Mouse (Mus musculus) MEL-GATA-1-ER (cell line): Measurements from ENCODE around the gene Inha.

Source experiments
- DNase-seq: peaks from one replicate; pipeline ENCODE4 v3.0.0-alpha.2; 2012; ENCODE audit warnings: low read depth; ENCODE audit errors: extremely low read depth

Inha gene

DNA sequence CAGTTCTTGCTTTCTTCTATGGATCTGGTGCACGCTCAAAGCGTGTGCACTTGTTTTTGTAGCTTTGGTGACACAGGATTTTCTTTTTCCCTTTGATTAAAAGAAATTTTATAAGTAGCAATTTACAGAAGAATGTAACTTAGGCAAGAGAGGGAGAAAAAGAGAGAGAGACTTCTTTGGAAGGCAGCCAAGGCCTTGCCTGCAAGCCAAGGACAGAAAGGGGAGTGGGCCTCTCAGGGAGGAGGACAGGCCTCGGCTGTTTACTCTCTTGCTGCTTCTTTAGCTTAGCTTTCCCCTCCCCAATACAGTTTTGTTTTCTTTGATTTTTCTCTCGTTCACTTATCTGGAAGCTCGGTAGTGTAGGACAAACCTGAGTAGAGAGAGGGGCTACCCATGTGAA, 12.7 kb downstream of the Inha start:
- DNase-seq, result no peak

DNA sequence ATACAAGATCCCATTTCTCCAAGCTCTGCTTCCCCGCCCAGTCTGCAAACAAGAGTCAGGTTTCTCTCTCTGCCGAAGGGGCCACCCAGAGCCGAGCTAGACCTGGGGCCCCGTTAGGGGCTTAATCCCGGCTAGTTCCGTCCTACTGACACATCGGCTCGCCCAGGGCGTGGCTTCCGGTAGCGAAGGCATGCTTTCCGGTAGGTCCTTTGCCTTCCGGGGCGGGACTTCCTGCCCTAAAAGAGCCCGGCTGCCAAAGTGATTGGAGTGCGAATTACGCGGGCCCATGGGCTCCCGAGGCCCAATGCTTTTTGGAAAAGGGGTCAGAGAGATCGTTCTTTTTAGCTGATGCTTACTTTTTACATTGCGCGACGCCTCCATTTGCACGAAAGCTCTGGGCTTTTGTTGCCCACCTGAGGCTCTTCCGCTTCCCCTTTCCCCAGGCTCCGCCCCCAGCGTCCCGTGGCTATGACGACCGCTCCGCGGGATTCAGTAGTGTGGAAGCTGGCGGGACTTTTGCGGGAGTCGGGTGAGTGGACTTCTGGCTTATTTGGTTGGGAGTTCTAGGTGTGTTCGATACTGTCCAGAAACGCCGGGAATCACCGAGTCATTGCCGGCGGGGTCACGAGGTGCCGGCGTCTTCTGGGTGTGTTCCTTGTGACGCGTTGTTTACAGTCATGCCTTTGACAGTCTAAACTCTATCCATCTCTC, 14.6 kb downstream of the Inha start, which contains the start of gene Stk11ip:
Gene Stk11ip, plus strand, starts transcription at position 209 of the 711 bp plus-strand sequence.
- DNase-seq, result peak; percentile 89

DNA sequence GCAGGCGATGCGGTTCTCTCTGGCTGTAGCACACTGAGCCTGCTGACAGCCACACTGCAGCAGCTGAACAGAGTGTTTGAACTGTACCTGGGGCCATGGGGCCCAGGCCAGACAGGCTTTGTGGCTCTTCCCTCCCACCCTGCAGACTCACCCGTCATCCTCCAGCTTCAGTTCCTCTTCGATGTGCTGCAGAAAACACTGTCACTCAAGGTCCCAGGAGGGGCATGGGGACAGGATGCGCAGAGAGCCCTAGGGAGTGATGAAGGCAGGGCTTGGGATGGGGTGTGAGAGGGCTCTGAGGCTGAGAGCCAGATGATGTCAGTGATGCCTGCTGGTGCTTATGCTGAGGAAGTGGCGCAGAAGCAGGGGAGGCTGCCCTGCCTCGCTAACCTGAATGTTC, 17.8 kb downstream of the Inha start:
- DNase-seq, result no peak

DNA sequence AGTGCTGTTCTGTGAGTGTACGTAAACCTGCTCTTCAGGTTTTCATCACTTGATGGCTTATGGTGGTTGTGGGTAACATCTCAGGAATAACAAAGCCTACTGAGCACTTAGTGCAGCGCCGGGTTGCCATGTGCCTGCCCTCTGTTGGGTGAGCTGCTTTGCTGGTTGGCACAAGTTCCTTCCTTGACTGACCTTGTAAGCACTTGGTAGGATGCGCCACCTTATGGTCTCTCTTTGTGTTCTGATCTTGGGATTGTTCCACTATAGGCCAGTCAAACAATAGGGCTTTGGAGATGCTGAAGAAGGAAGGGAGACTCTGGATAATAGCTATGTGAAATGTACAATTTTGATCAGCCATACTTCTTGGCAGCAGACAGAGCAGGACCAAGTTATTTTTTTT, 23.7 kb downstream of the Inha start:
- DNase-seq, result no peak

DNA sequence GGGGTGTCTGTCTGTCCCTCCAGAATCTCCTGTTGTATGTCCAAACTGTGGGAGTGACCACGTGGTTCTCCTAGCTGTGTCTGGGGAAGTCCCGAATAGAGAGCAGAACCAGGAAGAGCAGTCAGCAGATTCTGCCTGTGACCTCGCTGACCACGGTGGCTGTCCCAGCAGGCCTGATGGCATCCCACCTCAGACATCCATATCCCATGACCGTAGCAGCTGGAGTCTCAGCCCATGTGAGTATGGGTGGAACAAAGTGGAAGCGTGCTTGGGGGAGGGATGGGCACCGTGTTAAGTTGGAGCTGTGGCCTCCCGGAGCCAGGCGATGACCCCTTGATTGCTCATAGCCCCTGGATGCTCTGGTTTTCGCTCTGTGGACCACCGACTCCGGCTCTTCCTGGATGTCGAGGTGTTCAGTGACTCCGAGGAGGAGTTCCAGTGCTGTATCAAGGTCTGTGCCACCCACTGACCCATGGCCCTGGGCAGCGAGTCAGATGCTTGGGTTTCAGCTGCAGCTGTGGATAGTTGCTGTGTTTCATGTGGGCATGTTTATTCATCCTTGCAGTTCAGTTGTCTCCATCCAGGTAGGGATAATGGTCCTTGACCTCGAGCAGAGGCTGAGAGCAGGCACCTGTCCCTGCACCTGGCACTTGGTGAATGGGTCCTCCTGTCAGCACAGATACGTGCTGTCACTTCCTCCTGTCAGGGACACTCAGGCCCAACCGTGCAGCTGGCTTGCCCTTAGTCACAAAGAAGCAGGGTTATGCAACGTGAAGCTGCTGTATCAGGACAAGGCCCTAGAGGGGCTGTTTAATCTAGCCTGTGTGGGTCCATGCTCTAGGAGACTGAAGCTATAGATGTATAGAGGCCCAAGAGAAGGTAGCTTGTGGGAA, 25.6 kb downstream of the Inha start:
- no peak for DNase-seq

DNA sequence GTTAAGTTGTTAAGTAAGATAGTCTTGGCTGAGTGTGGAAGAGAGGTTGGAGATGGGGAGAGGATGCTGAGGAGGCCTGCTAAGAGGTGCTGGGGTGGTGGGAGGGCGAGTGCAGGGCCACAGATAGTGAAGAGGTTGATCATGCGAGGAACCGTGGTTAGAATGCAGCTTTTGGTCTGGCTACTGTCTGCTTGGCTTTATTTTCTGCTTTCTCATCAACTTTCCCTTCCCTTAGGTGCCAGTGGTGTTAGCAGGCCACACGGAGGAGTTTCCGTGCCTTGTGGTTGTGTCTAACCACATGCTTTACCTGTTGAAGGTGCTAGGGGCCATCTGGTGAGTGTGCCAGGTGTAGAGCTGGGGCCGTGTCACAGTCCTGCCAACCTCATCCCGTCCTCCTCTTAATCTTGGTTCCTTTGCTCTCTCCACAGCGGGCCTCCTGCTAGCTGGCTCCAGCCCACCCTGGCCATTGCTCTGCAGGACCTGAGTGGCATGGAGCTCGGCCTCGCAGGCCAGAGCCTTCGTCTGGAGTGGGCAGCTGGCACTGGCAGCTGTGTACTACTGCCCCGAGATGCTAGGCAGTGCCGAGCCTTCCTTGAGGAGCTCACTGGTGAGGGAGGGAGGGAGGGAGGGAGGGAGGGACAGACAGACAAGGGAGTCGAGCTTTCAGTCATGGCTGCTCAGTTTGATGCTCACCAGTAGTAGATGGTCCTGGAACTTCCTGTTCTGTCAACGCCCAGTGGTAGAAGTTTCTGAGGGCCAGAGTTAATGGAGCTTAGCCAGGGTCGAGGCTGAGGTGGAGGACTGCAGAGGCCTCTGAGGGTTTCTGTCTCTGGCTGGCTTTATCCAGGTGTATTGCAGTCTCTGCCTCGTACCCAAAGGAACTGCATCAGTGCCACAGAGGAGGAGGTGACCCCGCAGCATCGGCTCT, 26.7 kb downstream of the Inha start:
- DNase-seq, result no peak

DNA sequence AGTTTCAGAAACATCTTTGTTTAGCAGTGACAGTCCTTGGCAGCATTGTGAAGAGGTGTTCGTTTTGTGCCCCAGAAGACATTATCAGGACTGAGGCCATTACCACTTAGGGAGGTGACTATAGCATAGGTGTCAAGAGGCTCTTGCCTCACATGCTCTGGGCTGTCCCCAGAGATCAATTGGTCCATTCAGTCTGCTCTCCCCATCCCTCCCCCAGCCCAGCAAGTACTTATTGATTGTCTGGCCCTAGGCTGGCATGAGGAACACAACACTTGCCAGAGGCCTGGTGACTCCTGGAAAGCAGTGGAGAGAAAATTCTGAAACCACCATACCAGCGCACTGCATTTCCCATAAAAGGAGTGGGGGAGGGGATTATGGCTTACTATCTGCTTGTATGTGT, 30.7 kb downstream of the Inha start:
- no peak for DNase-seq

DNA sequence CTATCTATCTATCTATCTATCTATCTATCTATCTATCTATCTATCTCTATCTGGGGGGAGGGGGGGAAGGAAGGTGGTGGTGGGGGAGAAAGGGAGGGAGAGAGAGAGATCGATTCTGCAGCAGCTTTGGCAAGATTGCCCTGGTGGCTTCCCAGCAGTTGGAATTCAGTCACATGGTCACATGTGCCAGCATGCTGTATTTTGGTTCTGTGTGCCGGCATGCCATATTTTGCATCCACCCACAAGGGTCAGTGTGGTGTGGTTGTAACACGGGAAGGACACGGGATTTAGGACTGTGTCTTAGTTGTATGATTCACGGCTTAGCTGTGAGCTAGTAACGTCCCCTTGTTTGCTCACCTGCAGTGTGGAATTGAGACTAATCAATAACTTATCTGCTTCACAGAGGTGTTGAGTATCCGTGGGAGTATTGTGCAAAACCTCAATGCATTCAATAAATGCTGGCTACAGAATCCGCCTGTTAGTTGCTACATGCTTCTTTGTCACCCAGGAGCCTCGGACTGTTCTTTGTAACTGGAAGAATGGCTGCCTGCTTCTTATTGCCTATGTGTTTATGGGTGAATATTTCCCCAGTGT, 31.8 kb downstream of the Inha start:
- DNase-seq, result no peak

DNA sequence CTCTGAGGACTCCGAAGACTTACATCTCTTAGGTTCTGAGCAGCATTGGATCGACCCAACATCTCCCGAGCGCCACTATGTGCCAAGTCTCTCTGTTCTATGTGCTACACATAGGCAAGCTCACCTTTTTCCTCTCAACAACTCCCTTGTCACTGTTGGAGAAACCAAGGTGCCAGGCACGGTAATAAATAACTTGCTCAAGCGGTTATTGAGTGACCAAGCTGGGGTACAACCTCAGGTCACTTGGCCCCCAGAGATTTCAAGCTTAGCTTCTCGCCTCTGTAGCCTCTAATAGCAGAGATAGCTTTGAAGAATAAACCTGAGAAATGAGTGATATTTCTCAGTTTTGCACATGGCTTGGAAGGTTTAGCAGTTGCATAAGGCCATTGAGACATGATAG, 34.6 kb downstream of the Inha start:
- no peak for DNase-seq

DNA sequence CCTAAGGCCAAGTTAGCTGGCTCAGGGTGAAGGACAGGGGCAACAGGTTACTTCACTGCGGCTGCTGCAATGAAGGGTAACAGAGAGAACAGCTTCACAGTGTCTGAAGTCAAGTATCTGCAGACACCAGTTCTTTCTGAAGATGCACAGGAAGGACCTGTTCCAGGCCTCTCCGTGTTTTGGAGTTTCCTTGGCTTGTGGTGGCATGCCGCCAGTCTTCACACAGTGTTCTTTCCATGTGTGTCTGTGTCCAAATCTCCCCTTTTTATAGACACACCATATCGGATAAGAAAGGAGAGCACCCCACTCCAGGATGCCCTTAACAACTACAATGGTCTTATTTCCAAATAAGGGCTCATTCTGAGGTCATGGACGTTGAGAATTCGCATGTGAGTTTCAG, 37.5 kb downstream of the Inha start:
- no peak for DNase-seq

DNA sequence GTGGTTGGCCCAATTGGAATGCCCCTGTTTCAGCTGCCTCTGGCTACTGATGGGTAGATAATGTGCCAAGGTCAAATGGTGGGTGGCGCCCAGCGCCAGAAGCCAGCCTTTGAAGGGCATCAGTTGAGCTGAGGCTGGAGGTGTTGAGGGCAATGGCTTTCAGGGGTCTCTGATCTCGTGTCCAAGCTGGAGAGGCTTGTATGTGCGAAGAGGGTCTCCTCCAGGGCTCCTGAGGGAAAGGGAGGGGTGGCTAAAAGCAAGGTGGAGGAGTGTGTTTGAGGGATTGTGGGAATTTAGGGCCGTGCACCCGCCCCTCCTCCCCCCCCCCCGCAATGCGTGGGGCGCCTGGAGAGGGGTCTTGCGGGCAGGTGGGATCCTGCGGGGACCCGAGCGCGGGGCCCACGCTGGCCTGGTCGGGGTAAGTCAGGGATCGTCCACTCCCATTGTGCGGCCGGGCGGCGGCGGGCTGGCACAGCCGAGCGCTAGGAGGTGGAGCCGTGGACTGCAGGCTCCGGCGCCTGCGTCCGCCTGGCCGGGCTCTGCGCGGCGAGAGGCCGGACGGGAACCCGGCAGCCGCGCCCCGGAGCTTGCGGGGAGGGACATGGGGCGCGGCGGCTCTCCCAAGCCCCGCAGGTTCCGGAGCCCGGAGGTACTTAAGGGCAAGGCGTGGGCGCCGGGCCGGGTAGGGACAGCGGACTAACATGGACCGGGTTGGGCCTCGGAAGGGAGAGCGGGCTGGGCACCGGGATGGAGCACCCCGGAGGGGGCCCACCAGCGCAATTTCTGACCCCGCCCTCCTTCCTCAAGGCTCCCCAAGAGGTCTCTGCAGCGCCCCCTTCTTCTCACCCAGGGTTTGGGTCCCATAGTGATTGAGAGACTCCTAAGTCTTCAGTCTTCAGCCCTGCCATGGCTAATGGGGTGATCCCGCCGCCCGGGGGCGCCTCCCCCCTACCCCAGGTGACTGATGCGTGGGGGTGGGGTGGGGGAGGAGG, 39.4 kb downstream of the Inha start, which contains the start of gene Slc4a3:
Gene Slc4a3, plus strand, starts transcription at position 302 of the 992 bp plus-strand sequence.
- no peak for DNase-seq

DNA sequence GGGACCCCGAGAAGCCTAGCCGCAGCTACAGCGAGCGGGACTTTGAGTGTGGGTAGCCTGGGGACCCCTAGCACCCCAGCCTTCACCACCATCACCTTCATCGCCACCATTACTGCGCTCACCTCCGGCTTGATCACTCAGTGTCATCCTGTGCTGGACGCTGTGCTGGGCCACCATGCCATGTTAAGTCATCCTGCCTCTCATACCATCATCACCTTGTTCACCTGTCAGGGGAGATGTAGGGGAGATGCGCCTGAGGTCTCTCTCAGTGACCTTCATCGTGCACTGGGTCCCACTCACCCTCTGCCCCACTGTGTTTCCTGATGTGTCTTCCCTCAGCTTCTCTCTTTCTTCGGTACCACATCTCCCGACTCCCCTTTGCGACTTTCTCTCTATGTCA, 40.5 kb downstream of the Inha start:
- no peak for DNase-seq

DNA sequence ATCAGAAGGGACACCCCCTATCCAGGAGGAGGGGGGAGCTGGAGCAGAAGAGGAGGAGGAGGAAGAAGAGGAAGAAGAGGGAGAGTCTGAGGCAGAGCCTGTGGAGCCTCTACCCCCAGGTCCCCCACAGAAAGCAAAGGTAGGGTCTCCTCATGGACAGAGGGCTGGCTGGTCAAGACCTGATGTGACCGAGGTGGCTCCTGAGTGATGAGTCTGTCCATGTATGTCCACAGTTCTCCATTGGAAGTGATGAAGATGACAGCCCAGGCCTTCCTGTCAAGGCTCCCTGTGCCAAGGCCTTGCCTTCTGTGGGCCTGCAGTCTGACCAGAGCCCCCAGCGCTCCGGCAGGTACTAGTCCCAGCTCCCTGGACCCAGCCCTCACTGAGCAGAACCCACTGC, 41.2 kb downstream of the Inha start:
- DNase-seq, result no peak

DNA sequence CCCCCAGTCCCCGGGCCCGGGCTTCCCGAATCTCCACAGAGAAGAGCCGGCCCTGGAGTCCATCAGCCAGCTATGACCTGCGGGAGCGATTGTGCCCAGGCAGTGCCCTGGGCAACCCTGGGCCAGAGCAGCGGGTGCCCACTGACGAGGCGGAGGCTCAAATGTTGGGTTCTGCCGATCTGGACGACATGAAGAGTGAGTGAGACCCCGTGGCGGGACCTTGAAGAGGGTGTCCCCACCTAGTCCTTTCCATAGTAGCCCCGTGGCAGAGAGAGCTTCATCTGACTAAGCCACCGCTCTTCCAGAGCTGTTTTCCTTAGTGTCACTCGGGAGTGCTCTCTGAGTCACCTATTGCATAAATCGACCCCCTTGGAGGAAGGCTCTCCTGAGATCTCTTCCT, 42.0 kb downstream of the Inha start:
- DNase-seq, result no peak

DNA sequence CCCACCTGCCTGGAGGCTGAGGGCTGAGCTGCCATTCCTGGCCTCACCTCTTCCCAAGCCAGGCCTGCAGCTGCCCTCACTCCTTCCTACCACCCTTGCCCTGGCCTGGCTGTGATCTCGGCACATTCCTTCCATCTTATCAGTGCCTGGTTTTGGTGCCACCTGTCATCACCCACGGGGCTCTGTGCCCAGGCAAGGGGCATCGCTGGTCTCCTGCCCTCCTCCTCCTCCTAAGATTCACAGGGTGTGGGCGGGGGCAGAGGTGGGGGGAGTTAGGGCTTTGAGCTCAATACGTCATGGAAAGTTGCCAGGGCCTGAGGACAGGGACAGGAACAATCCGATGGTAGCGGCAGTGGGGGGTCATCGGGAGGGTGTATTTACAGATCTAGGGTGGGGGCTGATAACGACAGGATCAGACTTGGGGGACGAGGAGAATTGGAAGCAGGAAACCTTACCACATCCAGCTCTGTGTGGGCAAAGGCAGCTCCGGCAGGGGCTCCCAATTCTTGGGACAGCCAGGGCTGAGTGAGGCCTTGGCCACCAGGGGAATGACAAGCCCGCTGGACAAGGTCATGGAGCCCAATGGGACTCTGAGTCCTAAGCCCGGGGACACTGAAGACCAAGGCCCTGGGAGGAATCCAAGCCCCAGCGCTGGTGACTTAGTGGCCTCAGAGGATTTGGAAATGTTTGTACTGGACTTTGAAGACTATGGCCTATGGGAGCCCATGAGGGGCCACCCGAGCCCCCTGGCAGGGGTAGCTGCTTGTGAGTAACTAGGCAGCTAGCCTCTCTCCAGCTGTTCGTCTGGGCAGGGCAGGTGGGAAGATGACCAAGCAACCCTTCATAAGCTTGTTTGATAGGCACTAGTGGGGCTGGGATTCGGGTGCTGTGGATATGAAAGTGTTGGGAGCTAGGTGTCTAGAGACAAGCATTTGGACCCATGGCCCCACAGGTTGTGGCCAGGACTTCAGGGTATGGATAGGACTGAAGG, 42.7 kb downstream of the Inha start:
- no peak for DNase-seq

DNA sequence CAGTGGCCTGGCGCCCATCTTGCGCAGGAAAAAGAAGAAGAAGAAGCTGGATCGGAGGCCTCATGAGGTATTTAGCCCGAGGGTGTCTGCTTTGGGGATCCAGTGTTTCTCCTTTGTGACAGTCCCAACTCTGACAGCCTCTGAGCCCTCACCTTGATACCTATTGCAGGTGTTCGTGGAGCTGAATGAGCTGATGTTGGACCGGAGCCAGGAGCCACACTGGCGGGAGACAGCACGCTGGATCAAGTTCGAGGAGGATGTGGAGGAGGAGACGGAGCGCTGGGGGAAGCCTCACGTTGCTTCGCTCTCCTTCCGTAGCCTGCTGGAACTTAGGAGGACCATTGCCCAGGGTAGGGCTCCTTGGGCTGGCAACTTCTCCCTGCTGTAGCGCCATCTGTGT, 43.7 kb downstream of the Inha start:
- DNase-seq, result no peak

DNA sequence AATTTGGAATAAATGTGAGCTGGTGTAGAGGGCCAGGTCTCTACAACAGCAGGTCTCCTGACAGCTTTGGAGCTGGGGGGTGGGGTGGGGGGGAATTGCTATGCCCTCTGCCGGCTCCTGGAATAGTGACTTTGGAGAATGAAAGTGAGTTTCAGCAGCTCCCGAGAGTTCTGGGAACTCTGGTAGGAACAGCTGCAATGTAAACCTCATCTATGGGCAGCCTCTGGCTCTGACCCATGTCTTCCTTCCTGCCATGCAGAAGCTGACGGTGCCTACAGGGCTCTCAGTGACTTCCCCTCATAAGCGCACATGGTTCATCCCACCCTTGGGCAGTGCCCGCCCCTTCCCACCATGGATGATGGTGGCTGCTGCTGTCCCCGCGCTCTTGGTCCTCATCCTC, 48.8 kb downstream of the Inha start:
- DNase-seq, result no peak

DNA sequence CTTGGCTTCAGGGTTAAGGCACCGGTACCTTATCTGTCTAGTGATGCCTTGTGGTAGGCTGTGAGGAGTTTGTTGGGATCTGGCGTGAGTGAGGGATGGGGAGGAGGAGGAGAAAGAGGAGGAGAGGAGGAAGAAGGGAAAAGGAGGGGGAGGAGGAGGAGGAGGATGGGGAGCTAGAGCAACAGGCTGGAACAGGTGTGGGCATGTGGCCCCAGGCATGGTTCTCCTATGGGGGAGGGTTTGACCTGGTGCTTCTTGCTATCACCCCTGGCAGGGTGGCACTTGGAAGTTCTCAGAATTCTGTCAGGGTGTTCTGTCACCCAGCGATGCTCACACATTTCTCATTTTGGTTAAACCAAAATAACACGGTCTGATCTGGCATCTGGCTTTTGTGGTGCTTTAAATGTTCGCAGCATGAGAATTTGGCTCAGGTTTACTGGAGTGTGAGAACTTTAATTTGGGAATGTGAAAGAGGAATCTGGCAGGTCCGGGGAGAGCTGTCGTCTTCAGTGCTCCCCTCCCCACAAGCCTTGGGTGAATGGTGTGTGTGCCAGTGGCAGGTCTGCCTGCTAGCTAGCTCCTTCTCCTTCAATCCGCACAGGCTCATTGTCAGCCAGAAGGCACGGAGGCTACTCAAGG, 49.4 kb downstream of the Inha start:
- no peak for DNase-seq
